In genomic region chr3:96674442-96674841, GRCm38 (mm10) we compare ENCODE assay signal across 16 mouse cellular contexts. TPM values are rescaled to one million over a fixed set of nuclear protein-coding genes. Genes with fewer than 3 reads are reported as not detected.
DNase-seq lines count a peak whose midpoint lies in the region; ATAC-seq and TF ChIP-seq lines count a peak whose summit lies in the region.
"Had no signal": no experiment of that assay in that cellular context is flagged by ENCODE, and none has a peak within 500 bp of the region (broad histone marks: within the 10 kb centered on the region; RNA-seq: fewer than 3 reads in every experiment).

No protein-coding gene starts in this region.

- H3K36me3 ChIP-seq in kidney, postnatal 0 days (ENCODE audit: insufficient read depth, low read length), result no peaks in the 10 kb centered on the region
- H3K36me3 ChIP-seq in embryonic facial prominence, embryonic 12.5 days, result no peaks in the 10 kb centered on the region
- H3K36me3 ChIP-seq: lung, embryonic 15.5 days; midbrain, embryonic 15.5 days had no signal

- H3K9me3 ChIP-seq in kidney, postnatal 0 days (replicated peaks; ENCODE audit: low read length), result no peaks in the 10 kb centered on the region
- no peaks in the 10 kb centered on the region for H3K9me3 ChIP-seq in embryonic facial prominence, embryonic 12.5 days
- H3K9me3 ChIP-seq: lung, embryonic 15.5 days; midbrain, embryonic 15.5 days had no signal

- 17% methylated on average over 8 of the region's 8 CpGs for WGBS in kidney, postnatal 0 days
- 15% methylated on average over 8 of the region's 8 CpGs for WGBS in embryonic facial prominence, embryonic 12.5 days

- no peak for TF ChIP-seq CTCF in kidney, postnatal 0 days (IDR thresholded peaks at IDR 0.05; ENCODE audit: low read depth)

- peak overlapping the region; percentile 25; the same call in 1 of the 2 replicates for H3K27ac ChIP-seq in kidney, postnatal 0 days
- peak overlapping the region; percentile 63 for H3K27ac ChIP-seq in embryonic facial prominence, embryonic 12.5 days
- H3K27ac ChIP-seq: hindbrain, postnatal 0 days; lung, embryonic 15.5 days; midbrain, embryonic 15.5 days had no signal

- intact Hi-C loops in heart, postnatal 36 days (cut with DNase I), result no loop called here

- H3K4me3 ChIP-seq in kidney, postnatal 0 days (replicated peaks; ENCODE audit: low read depth, low read length), result no peak overlapping the region
- H3K4me3 ChIP-seq in embryonic facial prominence, embryonic 12.5 days, result no peak overlapping the region
- H3K4me3 ChIP-seq: lung, embryonic 15.5 days; midbrain, embryonic 15.5 days had no signal

- no peak overlapping the region for H3K9ac ChIP-seq in kidney, postnatal 0 days (ENCODE audit: low read depth, low read length)
- no peak overlapping the region for H3K9ac ChIP-seq in embryonic facial prominence, embryonic 12.5 days
- H3K9ac ChIP-seq: lung, embryonic 15.5 days; midbrain, embryonic 15.5 days had no signal

- H3K4me1 ChIP-seq in kidney, postnatal 0 days (replicated peaks; ENCODE audit: insufficient read depth, low read length), result no peaks in the 10 kb centered on the region
- peaks cover 5% of the 10 kb centered on the region for H3K4me1 ChIP-seq in embryonic facial prominence, embryonic 12.5 days

- H3K27me3 ChIP-seq in kidney, postnatal 0 days (ENCODE audit: insufficient read depth, low read length), result no peaks in the 10 kb centered on the region
- H3K27me3 ChIP-seq in embryonic facial prominence, embryonic 12.5 days, result peaks cover 8% of the 10 kb centered on the region; the same call in 1 of the 2 replicates

- ATAC-seq in kidney, postnatal 0 days (replicated peaks; ENCODE audit: low FRiP score, low read depth), result peak; percentile 37
- no peak for ATAC-seq in embryonic facial prominence, embryonic 12.5 days (ENCODE audit: insufficient number of reproducible peaks, insufficient read depth, low FRiP score, low TSS enrichment)
- no peak for ATAC-seq in inflammation-experienced regulatory T-cells, adult 6 months
- ATAC-seq: hindbrain, postnatal 0 days; midbrain, embryonic 15.5 days had no signal

- H3K4me2 ChIP-seq in kidney, postnatal 0 days (ENCODE audit: low read length), result 0 out of 2 replicates have a peak overlapping the region, but pooled peaks have one; percentile 18
- H3K4me2 ChIP-seq in embryonic facial prominence, embryonic 12.5 days (replicated peaks), result 0 out of 2 replicates have a peak overlapping the region, but pooled peaks have one; percentile 20
- H3K4me2 ChIP-seq: heart, embryonic 11.5 days; lung, embryonic 15.5 days; midbrain, embryonic 15.5 days had no signal

- peak; percentile 90 for DNase-seq in kidney, postnatal 0 days (ENCODE audit: low spot score)
- no peak for DNase-seq in kidney, adult 8-10 months
- DNase-seq in ES-CJ7 (ENCODE audit: low read depth, low spot score), result peak; percentile 59
- DNase-seq in mesoderm, embryonic 11.5 days (ENCODE audit: low read depth, low spot score), result peak; percentile 76
- no peak for DNase-seq in c-Kit-positive CD71-positive TER-119-positive erythroid progenitor cells, embryonic 14.5 days (ENCODE audit: low spot score)
- no peak for DNase-seq in heart, postnatal 36 days

RNA-seq across cellular contexts. Expression of gene Ankrd35, which starts 4.5 kb away (rescaled TPM):
- polyA plus RNA-seq in kidney, postnatal 0 days (2015; fragmentation: Nextera tagmentation; extraction: Ambion mirVana), result 1.0 and 1.3 TPM in 2 replicates
- 0.92 and 1.1 TPM in 2 replicates for polyA plus RNA-seq in embryonic facial prominence, embryonic 12.5 days (2016; fragmentation: Nextera tagmentation; extraction: Ambion mirVana)
- under 1 TPM in 2 of 3 experiments, not detected in 1; 0.53 to 0.97 TPM for polyA plus RNA-seq in inflammation-experienced regulatory T-cells, adult 6 months (2017; shearing (Covaris generic))
- 1 to 10 TPM in 1 of 2 experiments, under 1 TPM in 1; 0.78 to 1.7 TPM for total RNA-seq in heart, postnatal 36 days (2021)
- total RNA-seq: common myeloid progenitor, adult 5-6 weeks had no signal
- polyA plus RNA-seq: CD4-positive, CD25-positive, alpha-beta regulatory T cell, adult 4 months had no signal

RNA-seq across cellular contexts. Expression of gene Pias3, which starts 21.7 kb away (rescaled TPM):
- 38.7 and 39.1 TPM in 2 replicates for polyA plus RNA-seq in kidney, postnatal 0 days (2015; fragmentation: Nextera tagmentation; extraction: Ambion mirVana)
- 77.4 and 77.5 TPM in 2 replicates for polyA plus RNA-seq in embryonic facial prominence, embryonic 12.5 days (2016; fragmentation: Nextera tagmentation; extraction: Ambion mirVana)
- polyA plus RNA-seq in inflammation-experienced regulatory T-cells, adult 6 months (2017; shearing (Covaris generic)), result 10 to 100 TPM; 34.3 to 65.5 (median 46.6) TPM
- 10 to 100 TPM; 16.5 to 17.1 TPM for total RNA-seq in heart, postnatal 36 days (2021)

RNA-seq across cellular contexts. Expression of gene Itga10, which starts 29.1 kb away (rescaled TPM):
- 0.42 and 0.59 TPM in 2 replicates for polyA plus RNA-seq in kidney, postnatal 0 days (2015; fragmentation: Nextera tagmentation; extraction: Ambion mirVana)
- 0.81 and 0.95 TPM in 2 replicates for polyA plus RNA-seq in embryonic facial prominence, embryonic 12.5 days (2016; fragmentation: Nextera tagmentation; extraction: Ambion mirVana)
- polyA plus RNA-seq in inflammation-experienced regulatory T-cells, adult 6 months (2017; shearing (Covaris generic)), result not detected
- under 1 TPM; 0.61 to 0.62 TPM for total RNA-seq in heart, postnatal 36 days (2021)

RNA-seq across cellular contexts. Expression of gene Nudt17, which starts 33.9 kb away (rescaled TPM):
- polyA plus RNA-seq in kidney, postnatal 0 days (2015; fragmentation: Nextera tagmentation; extraction: Ambion mirVana), result 8.2 and 9.5 TPM in 2 replicates
- 13.7 and 14.7 TPM in 2 replicates for polyA plus RNA-seq in embryonic facial prominence, embryonic 12.5 days (2016; fragmentation: Nextera tagmentation; extraction: Ambion mirVana)
- 1 to 10 TPM in 2 of 3 experiments, under 1 TPM in 1; 0.86 to 2.5 (median 1.3) TPM for polyA plus RNA-seq in inflammation-experienced regulatory T-cells, adult 6 months (2017; shearing (Covaris generic))
- total RNA-seq in heart, postnatal 36 days (2021), result 1 to 10 TPM; 3.0 to 3.4 TPM
- total RNA-seq: common myeloid progenitor, adult 5-6 weeks had no signal

RNA-seq across cellular contexts. Expression of gene Gm42957, which starts 39.2 kb away (rescaled TPM):
- 0.06 TPM in 1 of 2 replicates, not detected in the other for polyA plus RNA-seq in kidney, postnatal 0 days (2015; fragmentation: Nextera tagmentation; extraction: Ambion mirVana)
- polyA plus RNA-seq in embryonic facial prominence, embryonic 12.5 days (2016; fragmentation: Nextera tagmentation; extraction: Ambion mirVana), result 0.10 and 0.13 TPM in 2 replicates
- under 1 TPM in 1 of 3 experiments, not detected in 2; 0.10 TPM for polyA plus RNA-seq in inflammation-experienced regulatory T-cells, adult 6 months (2017; shearing (Covaris generic))
- not detected for total RNA-seq in heart, postnatal 36 days (2021)
- total RNA-seq: common myeloid progenitor, adult 5-6 weeks; hindbrain, postnatal 0 days; neutrophil, adult 5-6 weeks had no signal
- polyA plus RNA-seq: heart, embryonic 11.5 days; hindbrain, postnatal 0 days; small intestine, adult 2 months had no signal

Comparison
In these comparisons a context has a peak if more than half of its experiments do, and no peak if none do; other contexts are left out.
1. DNase-seq: peak in kidney, postnatal 0 days (single experiment), ES-CJ7 (single experiment) and mesoderm, embryonic 11.5 days (single experiment); none in kidney, adult 8-10 months (0 of 2), c-Kit-positive CD71-positive TER-119-positive erythroid progenitor cells, embryonic 14.5 days (single experiment) and heart, postnatal 36 days (0 of 2).